9 mouse cellular contexts compared by ENCODE assay signal in the genomic region with DNA sequence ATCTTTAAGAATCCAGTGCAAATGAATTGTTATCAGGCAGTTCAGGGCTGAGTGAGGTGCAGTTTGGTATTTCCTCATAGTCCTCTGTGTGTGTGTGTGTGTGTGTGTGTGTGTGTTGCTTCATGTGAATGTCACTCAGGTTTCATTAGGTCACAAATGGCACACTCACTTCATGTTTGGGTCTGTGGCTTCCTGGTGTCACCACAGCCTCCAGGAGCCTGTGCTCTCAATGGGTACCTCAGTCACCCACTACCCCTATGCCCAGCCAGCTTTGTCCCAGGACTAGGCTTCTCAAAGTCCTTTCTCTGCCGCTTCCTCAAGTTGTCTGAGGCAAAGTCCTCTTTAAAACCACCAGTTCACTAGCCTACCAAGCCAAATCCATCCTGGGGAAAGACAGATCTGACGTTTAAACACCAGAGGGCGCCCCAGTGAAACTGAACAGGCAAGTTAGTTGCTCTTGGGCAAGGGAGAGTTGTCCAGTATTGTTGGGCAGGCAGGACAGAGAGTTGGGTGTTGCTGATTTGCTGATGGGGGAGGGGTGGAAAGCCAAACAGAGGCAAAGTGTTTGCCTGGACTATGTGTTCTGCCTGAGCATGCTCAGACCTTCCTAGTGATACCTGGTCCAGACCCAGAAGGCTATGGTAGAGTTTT. TPM values are rescaled to one million over a fixed set of nuclear protein-coding genes. Genes with fewer than 3 reads are reported as not detected.
DNase-seq lines count a peak whose midpoint lies in the region; ATAC-seq lines count a peak whose summit lies in the region.
"Had no signal": no experiment of that assay in that cellular context is flagged by ENCODE, and none has a peak within 500 bp of the region (broad histone marks: within the 10 kb centered on the region; RNA-seq: fewer than 3 reads in every experiment).

No protein-coding gene starts in this region.

- no peak overlapping the region for H3K4me2 ChIP-seq in forebrain, embryonic 15.5 days (replicated peaks)
- no peak overlapping the region for H3K4me2 ChIP-seq in lung, embryonic 16.5 days (ENCODE audit: low read depth, low read length)
- H3K4me2 ChIP-seq: embryonic facial prominence, embryonic 15.5 days had no signal

- H3K9ac ChIP-seq in forebrain, embryonic 15.5 days (replicated peaks) = no peak overlapping the region
- H3K9ac ChIP-seq in lung, embryonic 16.5 days (ENCODE audit: low read length) = no peak overlapping the region
- H3K9ac ChIP-seq: embryonic facial prominence, embryonic 15.5 days had no signal

- H3K4me3 ChIP-seq in forebrain, embryonic 15.5 days = no peak overlapping the region
- H3K4me3 ChIP-seq in lung, embryonic 16.5 days (ENCODE audit: low read length) = no peak overlapping the region
- H3K4me3 ChIP-seq: embryonic facial prominence, embryonic 15.5 days had no signal

- no peaks in the 10 kb centered on the region for H3K36me3 ChIP-seq in forebrain, embryonic 15.5 days
- no peaks in the 10 kb centered on the region for H3K36me3 ChIP-seq in lung, embryonic 16.5 days (ENCODE audit: control insufficient read depth, insufficient read depth, low read length)

- ATAC-seq in forebrain, embryonic 15.5 days (replicated peaks) = 0 out of 2 replicates have a peak, but pooled peaks have one; percentile 41
- ATAC-seq in hematopoietic stem cell, adult 5-6 weeks (replicated peaks in 1 of 2; ENCODE audit: insufficient read depth in 1 of 2, low FRiP score in 2 of 2, low TSS enrichment in 1 of 2, low read depth in 1 of 2, poor library complexity in 2 of 2, severe bottlenecking in 2 of 2) = peak; percentile 84 to 88
- ATAC-seq in lung, embryonic 16.5 days (ENCODE audit: low read depth) = peak; percentile 51; the same call in 1 of the 2 replicates

- no peaks in the 10 kb centered on the region for H3K9me3 ChIP-seq in forebrain, embryonic 15.5 days
- no peaks in the 10 kb centered on the region for H3K9me3 ChIP-seq in lung, embryonic 16.5 days (ENCODE audit: control insufficient read depth, low read length)
- H3K9me3 ChIP-seq: embryonic facial prominence, embryonic 15.5 days had no signal

- WGBS in forebrain, embryonic 15.5 days = 7% methylated on average over 3 of the region's 3 CpGs
- 9% methylated on average over 3 of the region's 3 CpGs for WGBS in lung, embryonic 16.5 days

- no peaks in the 10 kb centered on the region for H3K27me3 ChIP-seq in forebrain, embryonic 15.5 days
- no peaks in the 10 kb centered on the region for H3K27me3 ChIP-seq in lung, embryonic 16.5 days (ENCODE audit: control insufficient read depth, insufficient read depth, low read depth, low read length)
- H3K27me3 ChIP-seq: embryonic facial prominence, embryonic 15.5 days had no signal

- DNase-seq in CD8-positive naive resting alpha-beta T cell, adult 2 months (ENCODE audit: low read depth in 2 of 2, low spot score in 2 of 2) = peak; percentile 37 to 41
- DNase-seq in brain, adult 2 months (ENCODE audit: low read depth, low spot score) = peak; percentile 87
- DNase-seq in layer of hippocampus, adult 9-10 months (ENCODE audit: low spot score) = peak; percentile 81
- DNase-seq in retina, adult 2 months (ENCODE audit: low read depth, low spot score) = peak; percentile 65
- DNase-seq in thymus, postnatal 14 days = peak; percentile 66

- H3K27ac ChIP-seq in forebrain, embryonic 15.5 days (replicated peaks) = no peak overlapping the region
- no peak overlapping the region for H3K27ac ChIP-seq in lung, embryonic 16.5 days (ENCODE audit: low read length)
- H3K27ac ChIP-seq: embryonic facial prominence, embryonic 15.5 days had no signal

- no peaks in the 10 kb centered on the region for H3K4me1 ChIP-seq in forebrain, embryonic 15.5 days
- H3K4me1 ChIP-seq in lung, embryonic 16.5 days (replicated peaks; ENCODE audit: control insufficient read depth, insufficient read depth, low read length) = no peaks in the 10 kb centered on the region
- H3K4me1 ChIP-seq: embryonic facial prominence, embryonic 15.5 days had no signal

RNA-seq across cellular contexts. Expression of a gene that starts 20.8 kb away (rescaled TPM):
- 0.47 and 0.65 TPM in 2 replicates for polyA plus RNA-seq in forebrain, embryonic 15.5 days (2015; fragmentation: Nextera tagmentation; extraction: Ambion mirVana)
- total RNA-seq in hematopoietic stem cell, adult 5-6 weeks (2017) = not detected in 2 replicates
- 0.54 and 0.55 TPM in 2 replicates for polyA plus RNA-seq in lung, embryonic 16.5 days (2015; fragmentation: Nextera tagmentation; extraction: Ambion mirVana)
